In genomic region chr5:4577179-4577578, GRCm38 (mm10) we compare ENCODE assay signal across 16 mouse cellular contexts.
"Had no signal": no experiment of that assay in that cellular context is flagged by ENCODE, and none has a peak within 500 bp of the region (broad histone marks: within the 10 kb centered on the region; RNA-seq: fewer than 3 reads in every experiment).

No protein-coding gene starts in this region.

- ATAC-seq: liver, postnatal 0 days; lung, postnatal 0 days; midbrain, embryonic 16.5 days had no signal

- H3K4me1 ChIP-seq: limb, embryonic 12.5 days; limb, embryonic 15.5 days; midbrain, embryonic 12.5 days had no signal

- H3K9ac ChIP-seq: limb, embryonic 12.5 days; limb, embryonic 15.5 days; liver, embryonic 14.5 days; liver, postnatal 0 days; lung, embryonic 14.5 days; midbrain, embryonic 12.5 days had no signal

- H3K4me2 ChIP-seq: limb, embryonic 12.5 days; limb, embryonic 15.5 days; liver, embryonic 11.5 days; lung, embryonic 14.5 days; midbrain, embryonic 12.5 days had no signal

- DNase-seq: kidney, postnatal 10 days; kidney, postnatal 36 days; layer of hippocampus, postnatal 36 days; liver, postnatal 0 days; lung, embryonic 14.5 days; thymus, postnatal 36 days had no signal

- H3K36me3 ChIP-seq: limb, embryonic 12.5 days; limb, embryonic 15.5 days; midbrain, embryonic 12.5 days had no signal

- H3K27ac ChIP-seq: limb, embryonic 12.5 days; limb, embryonic 15.5 days; liver, embryonic 14.5 days; macrophage; midbrain, embryonic 12.5 days; stomach, postnatal 0 days had no signal

- H3K9me3 ChIP-seq: limb, embryonic 12.5 days; limb, embryonic 15.5 days; midbrain, embryonic 12.5 days had no signal

- H3K27me3 ChIP-seq: limb, embryonic 12.5 days; limb, embryonic 15.5 days; midbrain, embryonic 12.5 days had no signal

- H3K4me3 ChIP-seq: left cerebral cortex, adult 2 months; limb, embryonic 12.5 days; limb, embryonic 15.5 days; midbrain, embryonic 12.5 days had no signal
